Mouse (Mus musculus): ENCODE results near the gene Rpl36-ps4. TPM values are rescaled to one million over a fixed set of nuclear protein-coding genes. Genes with fewer than 3 reads are reported as not detected.

Rpl36-ps4 gene
- polyA plus RNA-seq, 1 experiment from 2014 or later: not detected

- Histone ChIP-seq H3K9ac (no peak overlapping the region), H3K36me3 (replicated peaks; ENCODE audit: control insufficient read depth, insufficient read depth) (no peaks in the 10 kb centered on the region), H3K27ac (no peak overlapping the region), H3K4me3 (replicated peaks; ENCODE audit: low read length) (no peak overlapping the region), H3K4me2 (replicated peaks) (no peak overlapping the region), H3K9me3 (ENCODE audit: control insufficient read depth, low read length) (no peaks in the 10 kb centered on the region), H3K27me3 (ENCODE audit: control insufficient read depth, insufficient read depth, low read length) (no peaks in the 10 kb centered on the region; the same call in 1 of the 2 replicates), H3K4me1 (replicated peaks; ENCODE audit: control insufficient read depth, insufficient read depth, low read length) (peaks cover 21% of the 10 kb centered on the region)
- ATAC-seq (ENCODE audit: low FRiP score): no peak
- 26% methylated on average over 10 of the region's 10 CpGs for WGBS
- DNase-seq (ENCODE audit: low spot score): no peak
These were observed 42.0 kb upstream of the Rpl36-ps4 start for GRCm38 (mm10) chr17:87878556-87879483.

- WGBS: 35% methylated on average over 9 of the region's 9 CpGs
- peaks cover 21% of the 10 kb centered on the region for H3K4me1 ChIP-seq (replicated peaks; ENCODE audit: control insufficient read depth, insufficient read depth, low read length)
- DNase-seq (ENCODE audit: low spot score) (peak; percentile 38), ATAC-seq (ENCODE audit: low FRiP score) (no peak)
- H3K27ac ChIP-seq: no peak overlapping the region
- no peaks in the 10 kb centered on the region; the same call in 1 of the 2 replicates for H3K27me3 ChIP-seq (ENCODE audit: control insufficient read depth, insufficient read depth, low read length)
- H3K4me3 ChIP-seq (replicated peaks; ENCODE audit: low read length): no peak overlapping the region
- no peak overlapping the region for H3K4me2 ChIP-seq (replicated peaks)
- H3K9ac ChIP-seq: no peak overlapping the region
- no peaks in the 10 kb centered on the region for H3K9me3 ChIP-seq (ENCODE audit: control insufficient read depth, low read length)
- no peaks in the 10 kb centered on the region for H3K36me3 ChIP-seq (replicated peaks; ENCODE audit: control insufficient read depth, insufficient read depth)
These were observed 41.1 kb upstream of the Rpl36-ps4 start for GRCm38 (mm10) chr17:87879484-87880225.

DNA sequence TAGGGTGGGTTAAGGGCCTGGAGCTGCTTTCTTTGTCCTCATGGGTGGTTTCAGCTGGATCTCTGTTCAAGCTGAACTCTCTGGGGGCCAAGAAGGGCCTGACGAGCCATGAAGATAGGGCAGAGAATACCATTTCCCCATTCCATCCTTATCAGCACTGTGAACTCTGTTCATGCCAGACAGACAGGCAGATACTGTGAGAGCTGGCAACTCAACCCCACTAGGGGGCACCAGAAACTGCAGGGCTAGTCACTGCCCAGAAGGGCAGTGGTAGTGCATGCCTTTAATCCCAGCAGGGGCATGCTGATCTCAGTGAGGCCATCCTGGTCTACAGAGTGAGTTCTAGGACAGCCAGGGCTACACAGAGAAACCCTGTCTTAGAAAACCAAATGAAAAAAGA, 38.2 kb upstream of the Rpl36-ps4 start:
- Histone ChIP-seq H3K27me3 (ENCODE audit: control insufficient read depth, insufficient read depth, low read length) (no peaks in the 10 kb centered on the region), H3K27ac (no peak overlapping the region), H3K9ac (no peak overlapping the region), H3K4me1 (replicated peaks; ENCODE audit: control insufficient read depth, insufficient read depth, low read length) (peaks cover 14% of the 10 kb centered on the region), H3K9me3 (ENCODE audit: control insufficient read depth, low read length) (no peaks in the 10 kb centered on the region), H3K36me3 (replicated peaks; ENCODE audit: control insufficient read depth, insufficient read depth) (no peaks in the 10 kb centered on the region), H3K4me2 (replicated peaks) (no peak overlapping the region), H3K4me3 (replicated peaks; ENCODE audit: low read length) (no peak overlapping the region)
- ATAC-seq (ENCODE audit: low FRiP score) (no peak), DNase-seq (ENCODE audit: low spot score) (no peak)
- 67% methylated on average over 1 of the region's 1 CpGs for WGBS

- Histone ChIP-seq H3K9ac (no peak overlapping the region), H3K36me3 (replicated peaks; ENCODE audit: control insufficient read depth, insufficient read depth) (no peaks in the 10 kb centered on the region), H3K27ac (no peak overlapping the region), H3K4me2 (replicated peaks) (no peak overlapping the region), H3K4me3 (replicated peaks; ENCODE audit: low read length) (no peak overlapping the region), H3K27me3 (ENCODE audit: control insufficient read depth, insufficient read depth, low read length) (no peaks in the 10 kb centered on the region), H3K9me3 (ENCODE audit: control insufficient read depth, low read length) (no peaks in the 10 kb centered on the region), H3K4me1 (replicated peaks; ENCODE audit: control insufficient read depth, insufficient read depth, low read length) (no peaks in the 10 kb centered on the region; the same call in 1 of the 2 replicates)
- no peak for DNase-seq (ENCODE audit: low spot score)
- no peak; the same call in 1 of the 2 replicates for ATAC-seq (ENCODE audit: low FRiP score)
- WGBS: 58% methylated on average over 6 of the region's 6 CpGs
These were observed 23.6 kb upstream of the Rpl36-ps4 start for GRCm38 (mm10) chr17:87897175-87897574.

GRCm38 (mm10) chr17:87900677-87901076, 20.1 kb upstream of the Rpl36-ps4 start:
- H3K27ac ChIP-seq: no peak overlapping the region
- H3K4me3 ChIP-seq (replicated peaks; ENCODE audit: low read length): no peak overlapping the region
- ATAC-seq (ENCODE audit: low FRiP score): no peak
- 63% methylated on average over 4 of the region's 4 CpGs for WGBS
- no peaks in the 10 kb centered on the region for H3K9me3 ChIP-seq (ENCODE audit: control insufficient read depth, low read length)
- H3K4me1 ChIP-seq (replicated peaks; ENCODE audit: control insufficient read depth, insufficient read depth, low read length): no peaks in the 10 kb centered on the region; the same call in 1 of the 2 replicates
- no peaks in the 10 kb centered on the region for H3K27me3 ChIP-seq (ENCODE audit: control insufficient read depth, insufficient read depth, low read length)
- no peak overlapping the region for H3K4me2 ChIP-seq (replicated peaks)
- 0 out of 2 replicates have a peak overlapping the region, but pooled peaks have one; percentile 14 for H3K9ac ChIP-seq
- no peak for DNase-seq (ENCODE audit: low spot score)
- H3K36me3 ChIP-seq (replicated peaks; ENCODE audit: control insufficient read depth, insufficient read depth): no peaks in the 10 kb centered on the region

DNA sequence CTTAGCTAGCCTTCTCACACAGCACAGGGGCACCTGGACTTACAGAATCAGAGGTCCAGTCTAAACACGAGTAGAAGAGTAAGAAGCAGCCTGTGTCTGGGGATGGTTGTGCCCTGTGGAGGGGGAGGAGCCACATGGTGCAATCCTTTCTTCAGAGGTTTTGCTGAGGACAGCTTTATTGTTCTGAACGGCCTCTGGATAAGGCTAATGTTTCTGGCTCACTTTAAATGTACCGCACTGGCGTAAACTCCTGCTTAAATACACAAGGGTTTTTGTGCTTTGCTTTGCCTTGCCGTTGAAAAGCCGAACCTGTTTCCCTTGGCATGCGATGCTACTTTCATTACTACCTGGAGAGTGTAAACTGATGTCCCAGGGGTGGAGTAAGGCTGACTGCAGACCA, 19.6 kb upstream of the Rpl36-ps4 start:
- no peaks in the 10 kb centered on the region for H3K36me3 ChIP-seq (replicated peaks; ENCODE audit: control insufficient read depth, insufficient read depth)
- no peak for DNase-seq (ENCODE audit: low spot score)
- ATAC-seq (ENCODE audit: low FRiP score): no peak
- H3K4me1 ChIP-seq (replicated peaks; ENCODE audit: control insufficient read depth, insufficient read depth, low read length): no peaks in the 10 kb centered on the region; the same call in 1 of the 2 replicates
- H3K4me3 ChIP-seq (replicated peaks; ENCODE audit: low read length): no peak overlapping the region
- H3K9me3 ChIP-seq (ENCODE audit: control insufficient read depth, low read length): no peaks in the 10 kb centered on the region
- 0 out of 2 replicates have a peak overlapping the region, but pooled peaks have one; percentile 14 for H3K9ac ChIP-seq
- no peaks in the 10 kb centered on the region for H3K27me3 ChIP-seq (ENCODE audit: control insufficient read depth, insufficient read depth, low read length)
- H3K4me2 ChIP-seq (replicated peaks): no peak overlapping the region
- 43% methylated on average over 7 of the region's 7 CpGs for WGBS
- no peak overlapping the region for H3K27ac ChIP-seq

GRCm38 (mm10) chr17:87903213-87903612, 17.6 kb upstream of the Rpl36-ps4 start:
- H3K9me3 ChIP-seq (ENCODE audit: control insufficient read depth, low read length): no peaks in the 10 kb centered on the region
- H3K4me1 ChIP-seq (replicated peaks; ENCODE audit: control insufficient read depth, insufficient read depth, low read length): no peaks in the 10 kb centered on the region
- H3K27ac ChIP-seq: no peak overlapping the region
- 23% methylated on average over 6 of the region's 6 CpGs for WGBS
- no peak overlapping the region for H3K9ac ChIP-seq
- DNase-seq (ENCODE audit: low spot score) (no peak), ATAC-seq (ENCODE audit: low FRiP score) (peak; percentile 34; the same call in 1 of the 2 replicates)
- H3K4me2 ChIP-seq (replicated peaks): no peak overlapping the region
- no peaks in the 10 kb centered on the region for H3K36me3 ChIP-seq (replicated peaks; ENCODE audit: control insufficient read depth, insufficient read depth)
- no peaks in the 10 kb centered on the region for H3K27me3 ChIP-seq (ENCODE audit: control insufficient read depth, insufficient read depth, low read length)
- H3K4me3 ChIP-seq (replicated peaks; ENCODE audit: low read length): no peak overlapping the region

DNA sequence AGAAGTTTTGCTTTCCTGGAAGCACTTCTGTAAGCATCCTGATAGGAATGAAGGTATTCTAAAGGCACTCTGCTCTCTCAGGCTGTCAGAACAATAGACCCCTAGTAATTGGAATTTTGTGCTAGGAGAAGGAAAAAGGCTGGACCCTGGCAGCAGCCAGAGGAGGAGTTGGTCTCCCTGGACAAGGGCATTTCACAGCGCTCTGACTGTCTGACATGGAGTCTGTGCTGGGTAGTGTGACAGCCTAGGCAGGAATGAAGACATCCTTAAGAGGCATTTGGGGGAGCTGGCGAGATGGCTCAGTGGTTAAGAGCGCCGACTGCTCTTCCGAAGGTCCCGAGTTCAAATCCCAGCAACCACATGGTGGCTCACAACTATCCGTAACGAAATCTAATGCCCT, 17.1 kb upstream of the Rpl36-ps4 start:
- Histone ChIP-seq H3K27me3 (ENCODE audit: control insufficient read depth, insufficient read depth, low read length) (no peaks in the 10 kb centered on the region), H3K9ac (no peak overlapping the region), H3K4me3 (replicated peaks; ENCODE audit: low read length) (no peak overlapping the region), H3K4me1 (replicated peaks; ENCODE audit: control insufficient read depth, insufficient read depth, low read length) (no peaks in the 10 kb centered on the region), H3K4me2 (replicated peaks) (no peak overlapping the region), H3K36me3 (replicated peaks; ENCODE audit: control insufficient read depth, insufficient read depth) (no peaks in the 10 kb centered on the region), H3K9me3 (ENCODE audit: control insufficient read depth, low read length) (no peaks in the 10 kb centered on the region), H3K27ac (no peak overlapping the region)
- ATAC-seq (ENCODE audit: low FRiP score): no peak; the same call in 1 of the 2 replicates
- no peak for DNase-seq (ENCODE audit: low spot score)
- 89% methylated on average over 8 of the region's 8 CpGs for WGBS

DNA sequence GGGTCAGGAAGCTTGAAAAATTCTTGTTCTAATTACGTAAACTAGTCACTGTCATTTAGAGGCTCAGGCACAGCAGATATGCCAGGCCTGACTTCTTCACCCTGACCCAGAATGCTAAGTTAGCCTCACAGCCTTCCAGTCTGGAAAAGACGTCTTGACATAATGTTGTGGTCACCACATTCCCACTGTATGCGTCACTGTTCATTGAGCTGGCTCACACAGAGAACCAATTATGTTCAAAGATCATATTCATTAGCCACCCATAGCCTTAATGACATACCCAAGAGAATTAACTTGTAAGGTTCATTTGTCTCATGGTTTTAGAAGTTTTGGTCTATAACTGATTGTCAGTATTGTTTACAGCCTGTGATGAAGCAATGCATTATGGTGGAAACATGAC, 5.4 kb upstream of the Rpl36-ps4 start:
- 92% methylated on average over 3 of the region's 3 CpGs for WGBS
- ATAC-seq (ENCODE audit: low FRiP score): no peak

More for the DNA sequence above, 5.4 kb upstream of the Rpl36-ps4 start:
- Histone ChIP-seq H3K27ac (no peak overlapping the region), H3K9me3 (ENCODE audit: control insufficient read depth, low read length) (peaks cover 17% of the 10 kb centered on the region; the same call in 1 of the 2 replicates), H3K4me3 (replicated peaks; ENCODE audit: low read length) (no peak overlapping the region), H3K4me2 (replicated peaks) (no peak overlapping the region), H3K27me3 (ENCODE audit: control insufficient read depth, insufficient read depth, low read length) (no peaks in the 10 kb centered on the region), H3K4me1 (replicated peaks; ENCODE audit: control insufficient read depth, insufficient read depth, low read length) (no peaks in the 10 kb centered on the region), H3K9ac (no peak overlapping the region), H3K36me3 (replicated peaks; ENCODE audit: control insufficient read depth, insufficient read depth) (no peaks in the 10 kb centered on the region)
- no peak for DNase-seq (ENCODE audit: low spot score)
